Mouse (Mus musculus) testis, adult 2 months (tissue): ENCODE results near the gene Ccdc163.

Experiments used
- CTCF ChIP-seq: fragments of 200-500 bp; IDR thresholded peaks from 2 replicates; pipeline ENCODE4 v1.5.1; 2012; ENCODE audit warnings: low read depth, mild to moderate bottlenecking, inconsistent platforms, low read length, moderate library complexity; ENCODE audit not compliant: control insufficient read depth, insufficient read depth, insufficient replicate concordance
- POLR2A ChIP-seq: fragments of 200-500 bp; IDR thresholded peaks from 2 replicates; pipeline ENCODE4 v1.6.1; 2012; ENCODE audit warnings: low read depth, mild to moderate bottlenecking, inconsistent platforms, low read length, moderate library complexity; ENCODE audit not compliant: control insufficient read depth

DNA sequence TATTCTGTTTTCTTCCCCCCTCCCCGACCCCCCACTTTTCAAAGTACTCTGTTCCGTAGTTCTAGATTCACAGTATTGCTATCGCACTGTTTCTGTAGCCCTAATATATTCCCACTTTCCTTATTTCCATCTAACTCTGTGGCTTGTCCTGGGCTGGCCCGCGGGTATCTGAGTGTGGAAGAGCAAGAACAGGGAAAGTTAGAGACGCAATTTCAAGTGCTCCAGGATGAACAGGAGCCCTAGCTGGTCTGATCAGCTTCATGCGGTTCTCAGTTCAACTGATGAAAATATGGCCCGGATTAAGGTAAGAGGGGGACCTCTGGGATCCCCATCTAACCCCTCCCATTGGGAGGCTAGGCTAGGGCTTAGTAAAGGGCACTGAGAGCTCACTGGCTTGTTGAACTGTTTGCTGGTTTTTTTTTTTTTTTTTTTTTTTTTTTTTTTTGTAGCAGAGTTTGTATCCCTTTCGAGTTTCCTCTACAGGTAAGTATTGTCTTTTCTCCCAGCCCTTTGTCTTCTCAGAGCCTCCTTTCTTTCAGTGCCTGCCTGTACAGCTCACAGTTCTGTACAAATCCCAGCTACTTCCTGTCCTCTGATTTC lies 582 bp downstream of the Ccdc163 start:
- TF ChIP-seq CTCF, result no peak
- TF ChIP-seq POLR2A, result no peak
